Mouse (Mus musculus): ENCODE measurements around the gene Brd7. TPM values are rescaled to one million over a fixed set of nuclear protein-coding genes. Genes with fewer than 3 reads are reported as not detected.

Gene Brd7
- polyA plus RNA-seq, 1 experiment from 2014 or later, result 69.3 TPM

GRCm38 (mm10) chr8:88339887-88340695, 21.9 kb downstream of the Brd7 start:
- no peaks in the 10 kb centered on the region for H3K9me3 ChIP-seq
- no peak overlapping the region for H3K27ac ChIP-seq
- no peak overlapping the region for H3K4me3 ChIP-seq
- H3K9ac ChIP-seq, result no peak overlapping the region
- no peak for ATAC-seq (ENCODE audit: low FRiP score)
- no peaks in the 10 kb centered on the region for H3K27me3 ChIP-seq
- H3K36me3 ChIP-seq, result peaks cover 89% of the 10 kb centered on the region
- WGBS, result 89% methylated on average over 2 of the region's 2 CpGs
- H3K4me1 ChIP-seq (replicated peaks), result no peaks in the 10 kb centered on the region
- H3K4me2 ChIP-seq, result no peak overlapping the region

- no peak overlapping the region for H3K4me3 ChIP-seq
- no peaks in the 10 kb centered on the region for H3K27me3 ChIP-seq
- peaks cover 89% of the 10 kb centered on the region for H3K36me3 ChIP-seq
- no peak for ATAC-seq (ENCODE audit: low FRiP score)
- no peak overlapping the region for H3K4me2 ChIP-seq
- 66% methylated on average over 3 of the region's 3 CpGs for WGBS
- H3K4me1 ChIP-seq (replicated peaks), result no peaks in the 10 kb centered on the region
- 0 out of 2 replicates have a peak overlapping the region, but pooled peaks have one; percentile 8 for H3K27ac ChIP-seq
- H3K9ac ChIP-seq, result no peak overlapping the region
- no peaks in the 10 kb centered on the region for H3K9me3 ChIP-seq
Measured at GRCm38 (mm10) chr8:88339221-88339620, 22.8 kb downstream of the Brd7 start.

GRCm38 (mm10) chr8:88334975-88335374, 27.0 kb downstream of the Brd7 start:
- no peak overlapping the region for H3K27ac ChIP-seq
- H3K9me3 ChIP-seq, result no peaks in the 10 kb centered on the region
- 90% methylated on average over 3 of the region's 3 CpGs for WGBS
- H3K4me1 ChIP-seq (replicated peaks), result no peaks in the 10 kb centered on the region
- H3K9ac ChIP-seq, result no peak overlapping the region
- no peak overlapping the region for H3K4me2 ChIP-seq
- H3K36me3 ChIP-seq, result peaks cover 90% of the 10 kb centered on the region
- H3K4me3 ChIP-seq, result no peak overlapping the region
- no peak for ATAC-seq (ENCODE audit: low FRiP score)
- no peaks in the 10 kb centered on the region for H3K27me3 ChIP-seq

DNA sequence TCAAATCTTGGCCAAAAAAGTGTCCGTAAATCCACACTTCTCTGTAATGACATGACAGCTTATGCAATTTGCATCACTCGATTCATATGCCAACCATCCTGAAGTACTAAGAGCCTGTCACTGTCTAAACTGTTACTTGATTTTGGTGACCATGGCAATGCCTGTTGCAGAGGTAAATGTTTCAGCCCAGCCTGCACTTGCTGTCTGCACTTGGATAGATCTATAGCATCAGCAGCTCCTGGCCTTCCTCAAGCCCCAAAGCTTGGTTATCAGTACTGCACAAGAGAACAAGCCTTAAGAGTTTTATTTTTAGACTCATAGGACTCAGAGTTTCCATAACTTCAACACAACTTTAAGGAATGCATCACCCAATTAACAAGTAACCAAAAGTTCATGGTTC, 27.6 kb downstream of the Brd7 start:
- Histone ChIP-seq H3K9me3 (no peaks in the 10 kb centered on the region), H3K9ac (no peak overlapping the region), H3K4me1 (replicated peaks) (no peaks in the 10 kb centered on the region), H3K4me2 (no peak overlapping the region), H3K27ac (no peak overlapping the region), H3K27me3 (no peaks in the 10 kb centered on the region), H3K36me3 (peaks cover 88% of the 10 kb centered on the region), H3K4me3 (no peak overlapping the region)
- 96% methylated on average over 2 of the region's 2 CpGs for WGBS
- no peak for ATAC-seq (ENCODE audit: low FRiP score)

DNA sequence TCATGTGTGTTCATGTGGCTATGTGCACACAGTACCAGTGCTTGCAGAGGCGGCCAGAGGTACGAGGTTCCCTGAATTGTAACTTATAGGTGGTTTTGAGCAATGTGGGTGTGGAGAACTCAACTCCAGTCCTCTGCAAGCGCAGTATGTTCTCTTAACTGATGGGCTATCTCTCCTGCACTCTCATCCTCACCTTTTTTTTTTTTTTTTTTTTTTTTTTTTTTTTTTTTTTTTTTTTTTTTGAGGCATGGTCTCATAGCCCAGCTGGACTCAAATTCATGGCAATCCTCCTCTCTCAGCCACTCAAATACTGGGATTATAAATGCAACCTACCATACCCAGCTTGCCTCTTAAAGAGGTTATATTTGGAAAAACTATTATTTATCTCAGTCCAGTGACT, 31.2 kb downstream of the Brd7 start:
- ATAC-seq (ENCODE audit: low FRiP score), result no peak
- H3K4me3 ChIP-seq, result no peak overlapping the region

DNA sequence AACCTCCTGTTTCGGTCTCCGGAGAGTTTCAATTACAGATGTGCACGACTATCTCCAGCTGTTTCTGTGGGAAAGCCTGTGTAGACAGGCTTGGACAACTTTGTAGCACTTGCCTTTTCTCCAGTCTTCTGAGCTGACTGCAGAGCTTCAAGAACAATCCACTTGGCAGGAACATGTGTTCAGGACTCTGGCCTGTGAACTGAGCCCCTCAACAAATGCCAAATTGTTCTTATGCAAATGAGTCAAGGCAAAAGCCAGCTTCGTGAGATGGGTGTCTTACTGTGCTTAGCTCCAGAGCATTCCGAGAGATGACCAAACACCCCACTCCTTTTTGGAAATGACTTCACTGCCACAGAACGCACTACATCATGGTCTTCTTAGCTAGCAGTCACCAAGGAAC, 33.3 kb downstream of the Brd7 start:
- WGBS, result 77% methylated on average over 6 of the region's 6 CpGs

More for the DNA sequence above, 31.2 kb downstream of the Brd7 start:
- H3K36me3 ChIP-seq, result peaks cover 94% of the 10 kb centered on the region
- H3K4me2 ChIP-seq, result no peak overlapping the region
- H3K4me1 ChIP-seq (replicated peaks), result no peaks in the 10 kb centered on the region
- H3K27me3 ChIP-seq, result no peaks in the 10 kb centered on the region
- no peaks in the 10 kb centered on the region for H3K9me3 ChIP-seq
- H3K9ac ChIP-seq, result no peak overlapping the region
- 100% methylated on average over 3 of the region's 3 CpGs for WGBS
- no peak overlapping the region for H3K27ac ChIP-seq

DNA sequence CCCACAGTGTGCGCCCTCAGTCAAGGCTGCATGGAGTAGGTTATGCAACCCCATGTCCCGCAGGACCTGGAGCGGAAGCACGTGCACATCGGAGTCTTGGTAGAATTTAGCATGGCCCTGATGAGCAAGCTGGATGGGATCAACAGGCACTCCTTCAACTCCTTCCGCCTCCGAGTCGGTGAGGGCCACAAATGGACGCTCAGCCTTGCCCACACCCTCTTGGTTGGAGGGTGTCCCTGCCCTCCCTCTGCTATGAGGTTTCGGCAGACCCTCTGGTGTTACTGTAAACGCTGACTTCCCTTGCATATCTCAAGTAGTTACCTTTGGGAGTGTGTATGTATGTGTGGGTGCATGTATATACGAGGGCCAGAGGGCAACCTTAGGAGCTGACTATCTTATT, 35.7 kb downstream of the Brd7 start:
- 98% methylated on average over 12 of the region's 12 CpGs for WGBS
- no peaks in the 10 kb centered on the region for H3K27me3 ChIP-seq
- H3K4me1 ChIP-seq (replicated peaks), result no peaks in the 10 kb centered on the region
- H3K9me3 ChIP-seq, result no peaks in the 10 kb centered on the region
- no peak overlapping the region for H3K4me2 ChIP-seq
- no peak for ATAC-seq (ENCODE audit: low FRiP score)
- peaks cover 72% of the 10 kb centered on the region for H3K36me3 ChIP-seq
- H3K9ac ChIP-seq, result no peak overlapping the region
- no peak overlapping the region for H3K4me3 ChIP-seq
- no peak overlapping the region for H3K27ac ChIP-seq

More for the DNA sequence above, 33.3 kb downstream of the Brd7 start:
- no peaks in the 10 kb centered on the region for H3K4me1 ChIP-seq (replicated peaks)
- no peaks in the 10 kb centered on the region for H3K27me3 ChIP-seq
- peaks cover 92% of the 10 kb centered on the region for H3K36me3 ChIP-seq
- H3K9me3 ChIP-seq, result no peaks in the 10 kb centered on the region
- no peak overlapping the region for H3K9ac ChIP-seq
- ATAC-seq (ENCODE audit: low FRiP score), result no peak
- no peak overlapping the region for H3K4me2 ChIP-seq
- no peak overlapping the region for H3K27ac ChIP-seq
- H3K4me3 ChIP-seq, result no peak overlapping the region

- 91% methylated on average over 5 of the region's 5 CpGs for WGBS
- peaks cover 69% of the 10 kb centered on the region for H3K36me3 ChIP-seq
- H3K4me3 ChIP-seq, result no peak overlapping the region
- no peaks in the 10 kb centered on the region for H3K27me3 ChIP-seq
- no peak for ATAC-seq (ENCODE audit: low FRiP score)
- H3K4me1 ChIP-seq (replicated peaks), result no peaks in the 10 kb centered on the region
- no peak overlapping the region for H3K27ac ChIP-seq
- H3K4me2 ChIP-seq, result no peak overlapping the region
- H3K9me3 ChIP-seq, result no peaks in the 10 kb centered on the region
- no peak overlapping the region for H3K9ac ChIP-seq
Measured at GRCm38 (mm10) chr8:88325795-88326194, 36.2 kb downstream of the Brd7 start.

DNA sequence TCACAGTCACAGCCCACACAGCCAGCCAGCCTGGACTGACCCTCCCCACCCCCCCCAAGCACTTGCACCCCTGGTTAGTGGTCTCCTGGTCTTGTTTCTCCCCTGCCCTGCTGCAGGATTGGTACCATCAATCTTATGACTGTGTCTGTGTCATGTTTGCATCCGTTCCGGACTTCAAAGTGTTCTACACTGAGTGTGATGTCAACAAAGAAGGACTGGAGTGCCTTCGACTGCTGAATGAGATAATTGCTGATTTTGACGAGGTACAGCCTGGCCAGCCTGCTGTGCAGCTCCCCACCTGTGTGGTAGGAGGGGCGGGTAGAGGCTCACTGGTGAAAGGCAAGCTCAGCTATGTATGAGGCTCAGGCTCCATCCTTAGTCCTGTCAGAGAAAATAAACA, 36.7 kb downstream of the Brd7 start:
- H3K27me3 ChIP-seq, result no peaks in the 10 kb centered on the region
- H3K9me3 ChIP-seq, result no peaks in the 10 kb centered on the region
- H3K4me3 ChIP-seq, result no peak overlapping the region
- H3K4me1 ChIP-seq (replicated peaks), result no peaks in the 10 kb centered on the region
- no peak overlapping the region for H3K27ac ChIP-seq
- no peak overlapping the region for H3K4me2 ChIP-seq
- ATAC-seq (ENCODE audit: low FRiP score), result no peak
- WGBS, result 67% methylated on average over 5 of the region's 5 CpGs
- no peak overlapping the region for H3K9ac ChIP-seq
- peaks cover 64% of the 10 kb centered on the region for H3K36me3 ChIP-seq

DNA sequence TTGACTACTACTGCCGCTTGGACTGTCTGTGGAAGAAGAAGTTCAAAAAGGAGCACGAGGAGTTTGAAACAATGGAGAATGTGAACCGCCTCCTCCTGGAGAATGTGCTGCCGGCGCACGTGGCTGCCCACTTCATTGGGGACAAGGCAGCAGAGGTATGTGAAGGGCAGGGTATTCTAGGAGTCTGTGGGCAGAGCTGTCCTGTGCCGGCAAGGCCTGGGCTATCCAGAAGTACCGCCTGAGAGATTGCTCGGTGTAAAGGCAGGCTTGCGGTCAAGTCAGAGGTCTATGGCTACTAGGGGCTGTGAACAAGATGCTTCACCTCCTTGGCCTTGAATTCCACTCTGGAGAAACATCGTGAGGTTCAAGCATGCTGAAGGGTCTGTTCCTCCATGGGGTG, 37.2 kb downstream of the Brd7 start:
- ATAC-seq (ENCODE audit: low FRiP score), result no peak
- 86% methylated on average over 11 of the region's 11 CpGs for WGBS

GRCm38 (mm10) chr8:88323523-88323922, 38.5 kb downstream of the Brd7 start:
- Histone ChIP-seq H3K9ac (no peak overlapping the region), H3K27me3 (no peaks in the 10 kb centered on the region), H3K4me2 (no peak overlapping the region), H3K36me3 (peaks cover 49% of the 10 kb centered on the region), H3K4me3 (no peak overlapping the region), H3K4me1 (replicated peaks) (no peaks in the 10 kb centered on the region), H3K27ac (no peak overlapping the region), H3K9me3 (no peaks in the 10 kb centered on the region)
- 90% methylated on average over 5 of the region's 5 CpGs for WGBS
- ATAC-seq (ENCODE audit: low FRiP score), result no peak

More for the DNA sequence above, 37.2 kb downstream of the Brd7 start:
- Histone ChIP-seq H3K9me3 (no peaks in the 10 kb centered on the region), H3K27ac (no peak overlapping the region), H3K4me1 (replicated peaks) (no peaks in the 10 kb centered on the region), H3K36me3 (peaks cover 60% of the 10 kb centered on the region), H3K4me3 (no peak overlapping the region), H3K4me2 (no peak overlapping the region), H3K9ac (no peak overlapping the region), H3K27me3 (no peaks in the 10 kb centered on the region)

DNA sequence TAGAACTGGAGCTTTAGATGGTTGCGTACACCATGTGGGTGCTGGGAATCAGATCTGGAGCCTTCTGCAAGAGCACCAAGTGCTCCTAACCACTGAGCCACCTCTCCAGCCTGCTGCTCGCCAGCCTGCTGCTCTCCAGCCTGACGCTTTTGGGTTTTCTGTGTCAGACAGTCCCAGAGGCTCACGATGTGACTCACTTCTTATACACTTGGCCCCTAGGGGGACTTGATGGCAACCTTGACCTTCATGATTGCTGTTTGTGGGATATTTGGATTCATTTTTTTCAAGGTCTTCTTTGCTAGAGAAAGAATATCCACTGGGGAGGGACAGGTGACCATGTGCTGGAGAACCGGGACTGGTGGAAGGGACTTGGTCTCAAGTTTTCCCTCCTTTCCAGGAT, 40.6 kb downstream of the Brd7 start:
- 90% methylated on average over 5 of the region's 5 CpGs for WGBS
- ATAC-seq (ENCODE audit: low FRiP score), result no peak
- Histone ChIP-seq H3K4me2 (no peak overlapping the region), H3K4me3 (no peak overlapping the region), H3K36me3 (peaks cover 28% of the 10 kb centered on the region), H3K27ac (no peak overlapping the region), H3K27me3 (no peaks in the 10 kb centered on the region), H3K9ac (no peak overlapping the region), H3K4me1 (replicated peaks) (peaks cover 5% of the 10 kb centered on the region), H3K9me3 (no peaks in the 10 kb centered on the region)

DNA sequence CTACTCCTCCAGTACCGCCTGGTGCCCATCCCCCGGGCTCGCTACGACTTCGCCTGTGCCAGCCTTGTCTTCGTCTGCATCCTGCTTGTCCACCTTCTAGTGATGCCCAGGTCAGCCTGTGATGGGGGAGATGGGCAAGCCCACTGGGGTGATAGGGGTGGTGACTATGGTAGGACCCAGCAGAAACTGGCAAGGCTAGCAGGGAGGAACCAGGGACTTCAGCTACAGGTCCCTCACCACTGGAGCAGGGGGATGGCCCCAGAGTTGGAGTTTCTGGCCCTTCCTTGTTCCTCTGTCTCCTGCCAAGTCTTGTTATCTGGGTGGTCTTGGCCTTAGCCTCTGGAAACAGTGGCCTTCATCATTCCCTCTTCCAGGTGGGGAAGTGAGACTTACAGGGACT, 41.9 kb downstream of the Brd7 start:
- peaks cover 15% of the 10 kb centered on the region for H3K36me3 ChIP-seq
- no peak overlapping the region for H3K27ac ChIP-seq
- peaks cover 11% of the 10 kb centered on the region for H3K4me1 ChIP-seq (replicated peaks)
- no peak overlapping the region for H3K4me2 ChIP-seq
- H3K27me3 ChIP-seq, result no peaks in the 10 kb centered on the region
- H3K9ac ChIP-seq, result no peak overlapping the region
- no peak overlapping the region for H3K4me3 ChIP-seq
- no peaks in the 10 kb centered on the region for H3K9me3 ChIP-seq
- ATAC-seq (ENCODE audit: low FRiP score), result no peak
- WGBS, result 98% methylated on average over 6 of the region's 6 CpGs

Data from hindbrain, embryonic 13.5 days (tissue).